Mouse (Mus musculus) erythroblast, embryonic 14.5 days (primary cell): ENCODE measurements around the gene Alk.

Experiments used
- GATA1 ChIP-seq: IDR thresholded peaks from 2 replicates; pipeline ENCODE4 v1.6.1; 2012; ENCODE audit warnings: low read length, inconsistent platforms, mixed read lengths
- TAL1 ChIP-seq: IDR thresholded peaks from 3 replicates; pipeline ENCODE4 v1.6.1; 2012; ENCODE audit warnings: low read length, inconsistent platforms, mixed read lengths

DNA sequence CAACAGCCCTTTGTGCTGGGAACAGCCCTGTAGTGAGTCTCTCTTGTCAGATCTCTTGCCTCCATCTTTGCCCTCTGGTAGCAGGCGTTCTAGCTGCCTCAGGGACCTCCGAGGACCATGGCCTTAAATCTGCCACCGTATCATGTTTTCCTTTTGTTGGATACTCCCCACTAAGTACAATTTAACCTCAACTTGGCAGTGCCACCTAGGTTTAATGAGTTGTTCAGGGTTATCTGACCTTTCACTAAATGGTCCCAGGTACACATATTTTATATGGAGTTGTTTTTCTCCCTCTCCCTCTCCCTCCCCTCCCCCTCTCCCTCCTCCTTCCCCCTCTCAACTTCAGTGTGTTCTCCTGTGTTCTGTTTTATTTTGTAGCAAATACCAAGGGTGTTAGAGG, 669.1 kb downstream of the Alk start:
- TF ChIP-seq TAL1 = no peak
- no peak for TF ChIP-seq GATA1
